8 mouse cellular contexts compared by ENCODE assay signal in the genomic region with DNA sequence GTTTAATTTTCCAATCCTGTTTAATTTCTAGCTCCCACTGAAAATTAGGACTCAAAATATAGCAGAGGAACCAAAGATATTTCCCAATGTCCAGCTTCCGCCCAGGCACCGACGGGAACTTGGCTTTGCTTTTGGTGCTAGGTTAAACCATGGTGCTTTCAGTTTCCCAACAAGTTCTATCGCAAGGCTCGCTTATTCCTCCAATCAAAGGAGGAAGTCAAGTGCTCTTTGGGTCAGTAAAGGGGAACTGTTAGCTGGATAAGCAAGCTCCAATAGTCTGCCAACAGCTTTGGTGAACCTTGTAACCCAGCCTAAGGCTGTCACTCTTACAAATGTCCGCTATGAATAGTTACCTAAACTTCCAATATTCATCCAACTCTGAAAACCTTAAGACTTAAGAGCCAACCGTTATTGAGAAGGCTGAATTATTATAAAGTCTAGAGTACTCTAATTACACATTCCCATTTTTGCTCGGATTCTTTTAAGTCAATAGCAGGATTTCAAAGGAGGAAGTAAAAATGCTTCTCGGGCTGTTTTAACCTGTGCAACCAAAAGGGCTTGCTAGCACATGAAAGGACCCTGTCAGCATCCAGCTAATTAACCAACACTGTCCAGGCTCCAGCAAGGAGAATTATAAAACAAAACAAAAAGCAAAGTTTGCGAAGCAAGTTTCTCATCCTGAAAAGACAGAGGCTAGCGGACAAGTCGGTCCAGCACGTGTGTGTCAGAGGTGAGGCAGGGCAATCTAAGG. TPM values are rescaled to one million over a fixed set of nuclear protein-coding genes. Genes with fewer than 3 reads are reported as not detected.
DNase-seq lines count a peak whose midpoint lies in the region; ATAC-seq and TF ChIP-seq lines count a peak whose summit lies in the region.

No protein-coding gene starts in this region.

- peak overlapping the region; percentile 76 for H3K4me2 ChIP-seq in forebrain, embryonic 12.5 days
- peak overlapping the region; percentile 69 for H3K4me2 ChIP-seq in hindbrain, postnatal 0 days (ENCODE audit: low read depth, low read length)
- H3K4me2 ChIP-seq in stomach, postnatal 0 days (replicated peaks; ENCODE audit: low read depth), result peak overlapping the region; percentile 87

- H3K27ac ChIP-seq in forebrain, embryonic 12.5 days, result peak overlapping the region; percentile 83; the same call in 1 of the 2 replicates
- peak overlapping the region; percentile 96 for H3K27ac ChIP-seq in hindbrain, postnatal 0 days
- peak overlapping the region; percentile 97 for H3K27ac ChIP-seq in stomach, postnatal 0 days (replicated peaks)

- H3K4me3 ChIP-seq in forebrain, embryonic 12.5 days (replicated peaks), result peak overlapping the region; percentile 60
- peak overlapping the region; percentile 87 for H3K4me3 ChIP-seq in hindbrain, postnatal 0 days (ENCODE audit: low read length)
- H3K4me3 ChIP-seq in stomach, postnatal 0 days (ENCODE audit: low read depth, low read length), result peak overlapping the region; percentile 83

- TF ChIP-seq EP300 in stomach, postnatal 0 days (optimal IDR thresholded peaks at IDR 0.05), result no peak

- no peaks in the 10 kb centered on the region for H3K9me3 ChIP-seq in forebrain, embryonic 12.5 days
- no peaks in the 10 kb centered on the region for H3K9me3 ChIP-seq in hindbrain, postnatal 0 days (ENCODE audit: low read length)
- no peaks in the 10 kb centered on the region for H3K9me3 ChIP-seq in stomach, postnatal 0 days (ENCODE audit: control insufficient read depth, low read length)

- WGBS in forebrain, embryonic 12.5 days, result 37% methylated on average over 13 of the region's 13 CpGs
- WGBS in hindbrain, postnatal 0 days, result 38% methylated on average over 13 of the region's 13 CpGs
- WGBS in stomach, postnatal 0 days, result 19% methylated on average over 13 of the region's 13 CpGs

- H3K27me3 ChIP-seq in forebrain, embryonic 12.5 days, result no peaks in the 10 kb centered on the region
- H3K27me3 ChIP-seq in hindbrain, postnatal 0 days (ENCODE audit: insufficient read depth, low read length), result no peaks in the 10 kb centered on the region
- H3K27me3 ChIP-seq in stomach, postnatal 0 days (ENCODE audit: control insufficient read depth, insufficient read depth, low read length), result no peaks in the 10 kb centered on the region

- ATAC-seq in forebrain, embryonic 12.5 days (ENCODE audit: low FRiP score), result no peak
- no peak for ATAC-seq in hindbrain, postnatal 0 days
- peak; percentile 25; the same call in 1 of the 2 replicates for ATAC-seq in stomach, postnatal 0 days (ENCODE audit: low FRiP score, low TSS enrichment)

- no peak for TF ChIP-seq CTCF in hindbrain, postnatal 0 days (IDR thresholded peaks at IDR 0.05; ENCODE audit: low read depth)
- no peak for TF ChIP-seq CTCF in stomach, postnatal 0 days (IDR thresholded peaks at IDR 0.05; ENCODE audit: low read depth)

- peak; percentile 19 for DNase-seq in thymus, postnatal 0 days (ENCODE audit: low spot score)
- DNase-seq in thymus, adult 18-20 months, result no peak
- DNase-seq in hindbrain, postnatal 0 days (ENCODE audit: low spot score), result peak; percentile 15
- DNase-seq in lung, postnatal 25 days (ENCODE audit: low spot score), result peak; percentile 81
- DNase-seq in stomach, postnatal 0 days (ENCODE audit: low spot score), result no peak
- no peak for DNase-seq in left cerebral cortex, adult 18-20 months (ENCODE audit: low spot score in 2 of 2)
- no peak for DNase-seq in thymus, postnatal 4 days

- peaks cover 19% of the 10 kb centered on the region for H3K36me3 ChIP-seq in forebrain, embryonic 12.5 days (replicated peaks)
- 0 out of 2 replicates have a peak, but pooled peaks cover 15% of the 10 kb centered on the region for H3K36me3 ChIP-seq in hindbrain, postnatal 0 days (ENCODE audit: insufficient read depth, low read length)
- H3K36me3 ChIP-seq in stomach, postnatal 0 days (ENCODE audit: control insufficient read depth, insufficient read depth, low read length), result peaks cover 6% of the 10 kb centered on the region; the same call in 1 of the 2 replicates

- peak overlapping the region; percentile 77 for H3K9ac ChIP-seq in forebrain, embryonic 12.5 days
- peak overlapping the region; percentile 96 for H3K9ac ChIP-seq in hindbrain, postnatal 0 days (replicated peaks; ENCODE audit: low read length)
- H3K9ac ChIP-seq in stomach, postnatal 0 days (ENCODE audit: low read length), result peak overlapping the region; percentile 97

- H3K4me1 ChIP-seq in forebrain, embryonic 12.5 days, result peaks cover 15% of the 10 kb centered on the region
- peaks cover 24% of the 10 kb centered on the region; the same call in 1 of the 2 replicates for H3K4me1 ChIP-seq in hindbrain, postnatal 0 days (ENCODE audit: insufficient read depth, low read length)
- no peaks in the 10 kb centered on the region for H3K4me1 ChIP-seq in stomach, postnatal 0 days (replicated peaks; ENCODE audit: control insufficient read depth, insufficient read depth)

RNA-seq across cellular contexts. Expression of a gene that starts 1.2 kb away (rescaled TPM):
- polyA plus RNA-seq in thymus, postnatal 0 days (2015; fragmentation: Nextera tagmentation; extraction: Ambion mirVana), result 58.1 and 66.1 TPM in 2 replicates
- 93.0 and 97.7 TPM in 2 replicates for polyA plus RNA-seq in forebrain, embryonic 12.5 days (2016; fragmentation: Nextera tagmentation; extraction: Ambion mirVana)
- 61.4 and 97.9 TPM in 2 replicates for total RNA-seq in hindbrain, postnatal 0 days (2014; rRNA removed)
- polyA plus RNA-seq in hindbrain, postnatal 0 days (2015; fragmentation: Nextera tagmentation; extraction: Ambion mirVana), result 50.5 and 53.8 TPM in 2 replicates
- polyA plus RNA-seq in stomach, postnatal 0 days (2015; fragmentation: Nextera tagmentation; extraction: Ambion mirVana), result 54.7 and 61.2 TPM in 2 replicates
- total RNA-seq in left cerebral cortex, adult 18-20 months (2021), result 10 to 100 TPM; 46.9 to 54.7 TPM

RNA-seq across cellular contexts. Expression of a gene that starts 24.3 kb away (rescaled TPM):
- 4.4 and 5.0 TPM in 2 replicates for polyA plus RNA-seq in thymus, postnatal 0 days (2015; fragmentation: Nextera tagmentation; extraction: Ambion mirVana)
- 1.3 TPM in 2 replicates for polyA plus RNA-seq in forebrain, embryonic 12.5 days (2016; fragmentation: Nextera tagmentation; extraction: Ambion mirVana)
- 0.10 TPM in 1 of 2 replicates, not detected in the other for total RNA-seq in hindbrain, postnatal 0 days (2014; rRNA removed)
- 0.42 and 0.54 TPM in 2 replicates for polyA plus RNA-seq in hindbrain, postnatal 0 days (2015; fragmentation: Nextera tagmentation; extraction: Ambion mirVana)
- 152 and 162 TPM in 2 replicates for polyA plus RNA-seq in stomach, postnatal 0 days (2015; fragmentation: Nextera tagmentation; extraction: Ambion mirVana)
- not detected for total RNA-seq in left cerebral cortex, adult 18-20 months (2021)

RNA-seq across cellular contexts. Expression of a gene that starts 30.9 kb away (rescaled TPM):
- polyA plus RNA-seq in thymus, postnatal 0 days (2015; fragmentation: Nextera tagmentation; extraction: Ambion mirVana), result 235 TPM in 2 replicates
- 142 and 159 TPM in 2 replicates for polyA plus RNA-seq in forebrain, embryonic 12.5 days (2016; fragmentation: Nextera tagmentation; extraction: Ambion mirVana)
- 13.5 and 45.2 TPM in 2 replicates for total RNA-seq in hindbrain, postnatal 0 days (2014; rRNA removed)
- 201 and 205 TPM in 2 replicates for polyA plus RNA-seq in hindbrain, postnatal 0 days (2015; fragmentation: Nextera tagmentation; extraction: Ambion mirVana)
- polyA plus RNA-seq in stomach, postnatal 0 days (2015; fragmentation: Nextera tagmentation; extraction: Ambion mirVana), result 237 and 250 TPM in 2 replicates
- 100 to 1,000 TPM; 176 to 188 TPM for total RNA-seq in left cerebral cortex, adult 18-20 months (2021)

RNA-seq across cellular contexts. Expression of a gene that starts 41.9 kb away (rescaled TPM):
- 0.55 and 0.89 TPM in 2 replicates for polyA plus RNA-seq in thymus, postnatal 0 days (2015; fragmentation: Nextera tagmentation; extraction: Ambion mirVana)
- 0.49 and 0.51 TPM in 2 replicates for polyA plus RNA-seq in forebrain, embryonic 12.5 days (2016; fragmentation: Nextera tagmentation; extraction: Ambion mirVana)
- 0.47 TPM in 1 of 2 replicates, not detected in the other for total RNA-seq in hindbrain, postnatal 0 days (2014; rRNA removed)
- polyA plus RNA-seq in hindbrain, postnatal 0 days (2015; fragmentation: Nextera tagmentation; extraction: Ambion mirVana), result 0.24 and 0.38 TPM in 2 replicates
- polyA plus RNA-seq in stomach, postnatal 0 days (2015; fragmentation: Nextera tagmentation; extraction: Ambion mirVana), result 19.5 and 22.4 TPM in 2 replicates
- under 1 TPM; 0.72 to 0.82 TPM for total RNA-seq in left cerebral cortex, adult 18-20 months (2021)

Comparison
In these comparisons a context has a peak if more than half of its experiments do, and no peak if none do; other contexts are left out.
1. DNase-seq: peak in thymus, postnatal 0 days (single experiment), hindbrain, postnatal 0 days (single experiment) and lung, postnatal 25 days (single experiment); none in thymus, adult 18-20 months (0 of 2), stomach, postnatal 0 days (single experiment), left cerebral cortex, adult 18-20 months (0 of 2) and thymus, postnatal 4 days (single experiment).
2. RNA of a gene that starts 24.3 kb away (polyA plus RNA-seq): 152 to 162 TPM in stomach, postnatal 0 days; 4.4 to 5.0 TPM in thymus, postnatal 0 days, 1.3 TPM in forebrain, embryonic 12.5 days and 0.42 to 0.54 TPM in hindbrain, postnatal 0 days; every median in the first group is over 10 times any median in the second.
3. Peak in every context shown above with its lines, with median percentiles within 50 percentile points of each other: H3K27ac ChIP-seq, H3K4me2 ChIP-seq, H3K4me3 ChIP-seq and H3K9ac ChIP-seq.